Mouse (Mus musculus): Measurements from ENCODE around the gene Fxn. TPM values are rescaled to one million over a fixed set of nuclear protein-coding genes. Genes with fewer than 3 reads are reported as not detected.
A peak's percentile ranks its signal among the peaks of the same experiment; 100 is the strongest.

The Fxn gene
- 49.0 and 49.3 TPM in 2 replicates for polyA plus RNA-seq (2014; fragmentation: Nextera tagmentation; extraction: Ambion mirVana)

GRCm38 (mm10) chr19:24280601-24281228, at the start of gene Fxn:
TSS of gene Fxn (minus strand) at chr19:24280605.
- DNase-seq (ENCODE audit: low spot score), result peak; percentile 81
- H3K27ac ChIP-seq (ENCODE audit: low read depth, low read length), result peak within 1 kb of the TSS; percentile 81
- peak within 1 kb of the TSS; percentile 63 for H3K4me3 ChIP-seq (ENCODE audit: low read depth, low read length)
- H3K9me3 ChIP-seq (ENCODE audit: control insufficient read depth, low read length), result no peaks in the 10 kb centered on the region
- H3K27me3 ChIP-seq (ENCODE audit: control insufficient read depth, insufficient read depth, low read length), result no peaks in the 10 kb centered on the region
- H3K4me2 ChIP-seq (replicated peaks; ENCODE audit: low read depth, low read length), result peak within 1 kb of the TSS; percentile 56
- H3K9ac ChIP-seq (ENCODE audit: low read depth, low read length), result peak within 1 kb of the TSS; percentile 83
- H3K4me1 ChIP-seq (replicated peaks; ENCODE audit: control insufficient read depth, insufficient read depth, low read length), result 0 out of 2 replicates have a peak, but pooled peaks cover 2% of the 10 kb centered on the region
- ATAC-seq (ENCODE audit: low FRiP score), result peak; percentile 94
- H3K36me3 ChIP-seq (ENCODE audit: control insufficient read depth, insufficient read depth, low read length), result no peaks in the 10 kb centered on the region
- under 1% methylated on average over 13 of the region's 22 CpGs for WGBS

- H3K9ac ChIP-seq (ENCODE audit: low read depth, low read length), result no peak overlapping the region
- no peak overlapping the region for H3K27ac ChIP-seq (ENCODE audit: low read depth, low read length)
- DNase-seq (ENCODE audit: low spot score) (no peak), ATAC-seq (ENCODE audit: low FRiP score) (no peak)
- no peak overlapping the region for H3K4me2 ChIP-seq (replicated peaks; ENCODE audit: low read depth, low read length)
- no peak overlapping the region for H3K4me3 ChIP-seq (ENCODE audit: low read depth, low read length)
- H3K27me3 ChIP-seq (ENCODE audit: control insufficient read depth, insufficient read depth, low read length), result no peaks in the 10 kb centered on the region
- peaks cover 4% of the 10 kb centered on the region; the same call in 1 of the 2 replicates for H3K4me1 ChIP-seq (replicated peaks; ENCODE audit: control insufficient read depth, insufficient read depth, low read length)
- no peaks in the 10 kb centered on the region for H3K36me3 ChIP-seq (ENCODE audit: control insufficient read depth, insufficient read depth, low read length)
- no peaks in the 10 kb centered on the region for H3K9me3 ChIP-seq (ENCODE audit: control insufficient read depth, low read length)
- WGBS, result 74% methylated on average over 2 of the region's 2 CpGs
Observed at GRCm38 (mm10) chr19:24327921-24328320, 47.5 kb upstream of the Fxn start.

DNA sequence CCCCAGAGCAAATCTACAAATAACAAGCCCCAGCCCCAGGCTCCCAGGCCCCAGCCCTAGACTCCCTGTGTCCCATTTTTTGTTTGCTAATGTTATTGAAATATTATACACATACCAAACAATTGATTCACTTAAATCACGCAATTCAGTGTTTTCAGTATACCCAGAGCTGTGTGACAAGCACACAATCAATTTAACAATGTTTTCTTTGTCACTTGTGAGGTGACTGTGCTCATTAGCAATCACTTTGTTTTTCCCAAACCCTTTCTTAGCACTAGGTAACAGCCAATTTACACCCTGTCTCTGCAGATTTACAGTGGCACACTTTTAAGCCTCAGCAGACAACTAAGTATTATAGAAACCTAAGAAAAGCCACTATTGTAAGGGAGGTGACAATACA, 46.6 kb upstream of the Fxn start:
- no peak overlapping the region for H3K27ac ChIP-seq (ENCODE audit: low read depth, low read length)
- DNase-seq (ENCODE audit: low spot score) (no peak), ATAC-seq (ENCODE audit: low FRiP score) (no peak)
- no peaks in the 10 kb centered on the region for H3K27me3 ChIP-seq (ENCODE audit: control insufficient read depth, insufficient read depth, low read length)
- peaks cover 4% of the 10 kb centered on the region; the same call in 1 of the 2 replicates for H3K4me1 ChIP-seq (replicated peaks; ENCODE audit: control insufficient read depth, insufficient read depth, low read length)
- H3K4me3 ChIP-seq (ENCODE audit: low read depth, low read length), result no peak overlapping the region
- H3K9me3 ChIP-seq (ENCODE audit: control insufficient read depth, low read length), result no peaks in the 10 kb centered on the region
- no peaks in the 10 kb centered on the region for H3K36me3 ChIP-seq (ENCODE audit: control insufficient read depth, insufficient read depth, low read length)
- H3K4me2 ChIP-seq (replicated peaks; ENCODE audit: low read depth, low read length), result no peak overlapping the region
- no peak overlapping the region for H3K9ac ChIP-seq (ENCODE audit: low read depth, low read length)
- 51% methylated on average over 1 of the region's 1 CpGs for WGBS

DNA sequence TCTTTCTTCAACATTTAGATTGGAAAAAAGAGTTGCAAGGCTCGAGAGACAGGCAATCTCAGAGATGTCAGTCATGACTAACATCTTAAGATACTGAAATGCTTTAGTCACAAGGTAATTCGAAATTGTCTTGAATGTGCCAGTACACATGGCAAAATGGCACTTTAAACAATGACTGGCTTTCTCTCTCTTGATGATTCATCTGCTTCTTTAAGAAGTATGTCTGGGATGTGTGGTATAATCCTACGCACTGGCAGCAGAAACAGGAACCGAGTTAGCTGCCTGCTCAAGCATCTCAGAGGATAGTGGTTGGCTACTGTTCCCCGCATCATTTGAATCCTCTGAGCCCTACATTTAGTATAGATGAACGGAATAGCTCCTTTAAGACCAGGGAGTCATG, 45.3 kb upstream of the Fxn start:
- H3K27me3 ChIP-seq (ENCODE audit: control insufficient read depth, insufficient read depth, low read length), result no peaks in the 10 kb centered on the region
- H3K27ac ChIP-seq (ENCODE audit: low read depth, low read length), result no peak overlapping the region
- no peak for ATAC-seq (ENCODE audit: low FRiP score)
- H3K4me1 ChIP-seq (replicated peaks; ENCODE audit: control insufficient read depth, insufficient read depth, low read length), result peaks cover 4% of the 10 kb centered on the region; the same call in 1 of the 2 replicates
- H3K9me3 ChIP-seq (ENCODE audit: control insufficient read depth, low read length), result no peaks in the 10 kb centered on the region
- no peak overlapping the region for H3K9ac ChIP-seq (ENCODE audit: low read depth, low read length)
- no peak overlapping the region for H3K4me2 ChIP-seq (replicated peaks; ENCODE audit: low read depth, low read length)
- H3K4me3 ChIP-seq (ENCODE audit: low read depth, low read length), result no peak overlapping the region
- DNase-seq (ENCODE audit: low spot score), result no peak
- no peaks in the 10 kb centered on the region for H3K36me3 ChIP-seq (ENCODE audit: control insufficient read depth, insufficient read depth, low read length)
- 88% methylated on average over 6 of the region's 6 CpGs for WGBS

DNA sequence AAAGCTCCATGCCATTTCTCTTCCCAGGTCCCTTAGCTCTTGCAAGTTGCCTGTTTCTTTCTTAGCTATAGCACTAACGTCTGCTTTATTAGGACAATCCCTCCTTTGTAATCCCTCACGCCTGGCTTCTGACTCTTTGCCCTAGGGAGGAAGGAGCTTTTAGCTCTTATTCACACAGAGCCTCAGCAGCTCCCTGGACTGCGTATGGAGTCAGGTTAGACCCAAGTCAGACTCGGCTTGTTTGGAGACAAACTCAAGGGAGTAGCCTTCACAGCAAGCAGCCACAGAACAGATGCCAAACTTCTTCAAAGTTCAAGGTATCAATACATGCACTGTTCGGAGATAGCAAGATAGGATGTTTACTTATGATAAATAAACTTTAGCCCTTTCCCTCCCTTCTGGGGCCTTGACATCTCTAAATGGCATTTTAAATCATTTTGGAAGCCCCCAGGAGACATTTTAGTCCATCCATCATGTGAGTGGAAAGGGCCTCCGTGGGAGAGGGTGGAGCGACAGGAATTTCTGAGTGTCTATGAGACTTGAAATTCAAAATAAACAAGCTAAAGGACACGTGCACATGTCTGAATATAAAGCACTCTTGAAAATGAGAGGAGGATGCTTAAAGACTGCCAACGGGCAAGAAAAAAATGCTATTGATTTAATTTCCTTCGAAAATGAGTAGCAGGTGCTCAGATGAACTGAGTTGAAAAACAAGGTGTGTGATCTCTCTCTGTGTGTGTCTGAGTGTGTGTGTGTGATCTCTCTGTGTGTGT, 43.6 kb upstream of the Fxn start:
- ATAC-seq (ENCODE audit: low FRiP score), result no peak
- peak overlapping the region; percentile 47; the same call in 1 of the 2 replicates for H3K27ac ChIP-seq (ENCODE audit: low read depth, low read length)
- no peaks in the 10 kb centered on the region for H3K27me3 ChIP-seq (ENCODE audit: control insufficient read depth, insufficient read depth, low read length)

DNA sequence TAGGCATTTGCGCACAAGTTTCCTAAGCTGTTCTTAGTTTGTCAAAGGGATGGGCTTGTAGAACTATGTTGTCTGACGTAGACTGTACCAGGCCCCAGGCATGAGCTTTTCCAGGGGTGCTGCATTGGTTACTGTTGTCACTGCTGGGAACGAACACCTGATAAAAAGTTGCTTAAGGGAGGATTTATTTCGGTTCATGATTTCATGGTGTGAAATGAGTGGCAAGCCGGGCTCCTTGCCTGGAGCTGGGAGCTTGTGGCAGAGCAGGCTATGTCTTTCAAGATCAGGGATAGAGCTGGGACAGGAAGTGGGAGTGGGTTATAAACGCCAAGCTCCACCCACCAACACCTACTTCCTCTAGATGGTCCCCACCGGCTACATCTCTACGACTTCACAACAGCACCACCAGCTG, 41.5 kb upstream of the Fxn start:
- Histone ChIP-seq H3K9ac (ENCODE audit: low read depth, low read length) (no peak overlapping the region), H3K27me3 (ENCODE audit: control insufficient read depth, insufficient read depth, low read length) (no peaks in the 10 kb centered on the region), H3K9me3 (ENCODE audit: control insufficient read depth, low read length) (no peaks in the 10 kb centered on the region), H3K27ac (ENCODE audit: low read depth, low read length) (no peak overlapping the region), H3K4me1 (replicated peaks; ENCODE audit: control insufficient read depth, insufficient read depth, low read length) (peaks cover 4% of the 10 kb centered on the region; the same call in 1 of the 2 replicates), H3K4me2 (replicated peaks; ENCODE audit: low read depth, low read length) (no peak overlapping the region), H3K4me3 (ENCODE audit: low read depth, low read length) (no peak overlapping the region), H3K36me3 (ENCODE audit: control insufficient read depth, insufficient read depth, low read length) (no peaks in the 10 kb centered on the region)
- DNase-seq (ENCODE audit: low spot score) (no peak), ATAC-seq (ENCODE audit: low FRiP score) (no peak)
- 94% methylated on average over 8 of the region's 8 CpGs for WGBS

More for the DNA sequence above, 43.6 kb upstream of the Fxn start:
- H3K9ac ChIP-seq (ENCODE audit: low read depth, low read length), result no peak overlapping the region
- no peak overlapping the region for H3K4me3 ChIP-seq (ENCODE audit: low read depth, low read length)
- peak; percentile 33 for DNase-seq (ENCODE audit: low spot score)
- no peaks in the 10 kb centered on the region for H3K36me3 ChIP-seq (ENCODE audit: control insufficient read depth, insufficient read depth, low read length)
- H3K9me3 ChIP-seq (ENCODE audit: control insufficient read depth, low read length), result no peaks in the 10 kb centered on the region
- no peak overlapping the region for H3K4me2 ChIP-seq (replicated peaks; ENCODE audit: low read depth, low read length)
- 33% methylated on average over 10 of the region's 10 CpGs for WGBS
- H3K4me1 ChIP-seq (replicated peaks; ENCODE audit: control insufficient read depth, insufficient read depth, low read length), result peaks cover 4% of the 10 kb centered on the region; the same call in 1 of the 2 replicates

- DNase-seq (ENCODE audit: low spot score) (no peak), ATAC-seq (ENCODE audit: low FRiP score) (no peak)
- H3K9ac ChIP-seq (ENCODE audit: low read depth, low read length), result no peak overlapping the region
- H3K4me1 ChIP-seq (replicated peaks; ENCODE audit: control insufficient read depth, insufficient read depth, low read length), result peaks cover 4% of the 10 kb centered on the region; the same call in 1 of the 2 replicates
- no peak overlapping the region for H3K27ac ChIP-seq (ENCODE audit: low read depth, low read length)
- H3K9me3 ChIP-seq (ENCODE audit: control insufficient read depth, low read length), result no peaks in the 10 kb centered on the region
- H3K4me2 ChIP-seq (replicated peaks; ENCODE audit: low read depth, low read length), result no peak overlapping the region
- no peaks in the 10 kb centered on the region for H3K27me3 ChIP-seq (ENCODE audit: control insufficient read depth, insufficient read depth, low read length)
- WGBS, result 85% methylated on average over 6 of the region's 6 CpGs
- H3K36me3 ChIP-seq (ENCODE audit: control insufficient read depth, insufficient read depth, low read length), result no peaks in the 10 kb centered on the region
- no peak overlapping the region for H3K4me3 ChIP-seq (ENCODE audit: low read depth, low read length)
Observed at GRCm38 (mm10) chr19:24321211-24321899, 41.0 kb upstream of the Fxn start.

- no peak for ATAC-seq (ENCODE audit: low FRiP score)
- Histone ChIP-seq H3K9ac (ENCODE audit: low read depth, low read length) (no peak overlapping the region), H3K4me3 (ENCODE audit: low read depth, low read length) (no peak overlapping the region), H3K36me3 (ENCODE audit: control insufficient read depth, insufficient read depth, low read length) (no peaks in the 10 kb centered on the region), H3K9me3 (ENCODE audit: control insufficient read depth, low read length) (no peaks in the 10 kb centered on the region), H3K4me1 (replicated peaks; ENCODE audit: control insufficient read depth, insufficient read depth, low read length) (no peaks in the 10 kb centered on the region), H3K27me3 (ENCODE audit: control insufficient read depth, insufficient read depth, low read length) (no peaks in the 10 kb centered on the region), H3K4me2 (replicated peaks; ENCODE audit: low read depth, low read length) (no peak overlapping the region), H3K27ac (ENCODE audit: low read depth, low read length) (no peak overlapping the region)
- DNase-seq (ENCODE audit: low spot score), result no peak
- 88% methylated on average over 10 of the region's 10 CpGs for WGBS
Observed at GRCm38 (mm10) chr19:24318172-24318571, 37.8 kb upstream of the Fxn start.

All from hindbrain, embryonic 11.5 days (tissue).